Mouse (Mus musculus): ENCODE data around the gene Defa23. TPM values are rescaled to one million over a fixed set of nuclear protein-coding genes. Genes with fewer than 3 reads are reported as not detected.
"Not testable (repeated sequence)": the region's sequence is repeated elsewhere in the genome, so short reads cannot be mapped to it uniquely, and the experiment has no call there.

Gene Defa23
- not detected for polyA plus RNA-seq (2017; shearing (Covaris generic))

DNA sequence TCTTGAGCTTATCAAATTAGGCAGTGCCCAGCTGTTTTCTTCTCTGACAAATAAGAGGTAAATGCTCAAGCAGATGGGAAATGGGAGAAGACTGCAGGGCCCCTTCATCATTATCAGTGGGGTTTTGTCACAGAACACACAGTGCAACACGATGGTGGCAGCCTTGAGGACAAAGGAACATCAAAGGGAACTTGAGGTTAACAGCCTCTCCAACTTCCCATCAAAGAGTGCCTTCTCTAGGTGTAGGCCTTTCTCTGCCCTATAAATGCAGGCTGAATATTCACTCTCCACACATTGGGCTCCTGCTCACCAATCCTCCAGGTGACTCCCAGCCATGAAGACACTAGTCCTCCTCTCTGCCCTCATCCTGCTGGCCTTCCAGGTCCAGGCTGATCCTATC lies at the start of gene Defa23:
Gene Defa23 (plus strand): TSS at position 301 of the 400 bp plus-strand sequence.
- not testable (repeated sequence) for ATAC-seq

DNA sequence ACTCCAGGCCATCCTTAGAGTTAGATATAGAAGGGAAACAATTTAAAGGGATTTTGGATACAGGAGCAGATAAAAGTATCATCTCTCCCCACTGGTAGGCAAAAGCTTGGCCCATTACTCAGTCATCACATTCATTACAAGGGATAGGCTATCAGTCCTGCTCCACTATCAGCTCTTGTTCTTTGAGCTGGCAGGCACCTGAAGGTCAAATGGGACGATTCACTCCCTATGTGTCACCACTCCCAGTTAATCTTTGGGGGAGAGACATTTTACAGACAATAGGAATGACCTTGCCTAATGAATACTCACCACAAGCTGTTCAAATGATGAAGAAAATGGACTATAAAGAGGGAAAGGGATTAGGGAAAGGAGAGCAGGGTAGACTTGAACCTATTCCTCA lies 48.0 kb upstream of the Defa23 start:
- ATAC-seq: no peak

DNA sequence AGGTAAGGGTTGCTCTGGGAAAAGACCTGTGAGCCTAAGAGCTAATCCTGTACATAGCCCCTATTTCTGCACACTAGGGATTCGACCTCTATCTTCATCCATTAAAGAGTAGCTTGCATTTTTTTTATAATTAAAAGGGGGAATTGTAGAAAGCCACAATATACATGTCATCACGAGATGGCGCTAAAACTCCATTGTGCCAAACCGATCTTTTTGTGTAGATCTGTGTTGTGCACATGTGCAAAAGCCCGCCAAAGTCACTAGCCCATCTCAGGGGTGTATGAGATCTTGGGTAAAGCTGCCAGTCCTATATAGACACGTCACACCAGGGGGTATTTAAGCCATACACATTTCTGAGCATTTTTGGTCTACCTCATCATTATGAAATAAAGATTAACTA lies 46.3 kb upstream of the Defa23 start:
- not testable (repeated sequence) for ATAC-seq

DNA sequence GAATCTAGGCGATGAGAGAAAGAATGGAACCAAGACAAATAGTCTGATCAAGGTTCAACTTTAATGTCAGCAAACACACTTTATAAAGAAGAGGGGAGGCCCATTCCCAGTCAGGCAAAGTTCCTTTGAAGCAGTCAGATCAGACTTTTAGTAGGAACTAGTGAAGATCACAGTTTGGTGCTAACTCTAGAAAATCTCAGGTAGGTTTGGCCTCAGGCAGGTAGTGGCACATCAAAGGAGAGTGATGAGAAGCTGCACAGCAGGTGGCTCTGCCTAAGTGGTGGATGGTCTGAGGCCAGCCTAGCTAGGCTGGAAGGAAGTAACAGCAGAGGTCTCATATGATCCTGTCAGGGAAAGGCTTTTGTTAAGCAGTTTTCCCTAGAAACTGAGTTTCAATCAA lies 44.3 kb upstream of the Defa23 start:
- ATAC-seq: not testable (repeated sequence)

DNA sequence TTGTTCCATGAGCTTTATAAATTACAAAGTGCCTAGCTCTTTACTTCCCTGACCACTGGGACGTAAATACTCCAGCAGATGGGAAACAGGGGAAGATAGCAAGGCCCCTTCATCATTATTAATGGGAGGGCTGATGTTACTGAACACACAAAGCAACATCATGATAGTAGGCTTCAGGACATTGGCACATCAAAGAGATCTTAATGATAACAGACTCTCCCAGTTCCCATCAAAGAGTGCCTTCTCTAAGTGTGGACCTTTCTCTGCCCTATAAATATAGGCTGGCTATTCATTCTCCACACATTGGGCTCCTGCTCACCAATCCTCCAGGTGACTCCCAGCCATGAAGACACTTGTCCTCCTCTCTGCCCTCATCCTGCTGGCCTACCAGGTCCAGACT lies 29.6 kb upstream of the Defa23 start, which contains the start of gene Defa21:
Gene Defa21 (plus strand): TSS at position 301 of the 400 bp plus-strand sequence.
- not testable (repeated sequence) for ATAC-seq

DNA sequence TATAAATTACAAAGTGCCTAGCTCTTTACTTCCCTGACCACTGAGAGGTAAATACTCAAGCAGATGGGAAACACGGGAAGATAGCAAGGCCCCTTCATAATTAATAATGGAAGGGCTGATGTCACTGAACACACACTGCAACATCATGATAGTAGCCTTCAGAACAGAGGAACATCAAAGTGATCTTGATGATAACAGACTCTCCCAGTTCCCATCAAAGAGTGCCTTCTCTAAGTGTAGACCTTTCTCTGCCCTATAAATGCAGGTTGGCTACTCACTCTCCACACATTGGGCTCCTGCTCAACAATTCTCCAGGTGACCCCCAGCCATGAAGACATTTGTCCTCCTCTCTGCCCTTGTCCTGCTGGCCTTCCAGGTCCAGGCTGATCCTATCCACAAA lies 9.9 kb downstream of the Defa23 start, which contains the start of gene Defa35:
Gene Defa35 (plus strand): TSS at position 301 of the 400 bp plus-strand sequence.
- not testable (repeated sequence) for ATAC-seq

DNA sequence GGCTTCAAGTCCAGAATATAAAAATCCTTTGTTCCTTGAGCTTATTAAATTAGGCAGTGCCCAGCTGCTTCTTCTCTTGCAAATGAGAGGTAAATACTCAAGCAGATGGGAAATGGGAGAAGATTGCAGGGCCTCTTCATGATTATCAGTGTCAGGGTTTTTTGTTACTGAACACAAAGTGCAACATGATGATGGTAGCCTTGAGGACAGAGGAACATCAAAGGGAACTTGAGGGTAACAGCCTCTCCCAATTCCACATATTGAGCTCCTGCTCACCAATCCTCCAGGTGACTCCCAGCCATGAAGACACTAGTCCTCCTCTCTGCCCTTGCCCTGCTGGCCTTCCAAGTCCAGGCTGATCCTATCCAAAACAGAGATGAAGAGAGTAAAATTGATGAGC lies 29.3 kb downstream of the Defa23 start, which contains the start of gene Defa25:
Gene Defa25 (plus strand): TSS at position 301 of the 400 bp plus-strand sequence.
- ATAC-seq: not testable (repeated sequence)

DNA sequence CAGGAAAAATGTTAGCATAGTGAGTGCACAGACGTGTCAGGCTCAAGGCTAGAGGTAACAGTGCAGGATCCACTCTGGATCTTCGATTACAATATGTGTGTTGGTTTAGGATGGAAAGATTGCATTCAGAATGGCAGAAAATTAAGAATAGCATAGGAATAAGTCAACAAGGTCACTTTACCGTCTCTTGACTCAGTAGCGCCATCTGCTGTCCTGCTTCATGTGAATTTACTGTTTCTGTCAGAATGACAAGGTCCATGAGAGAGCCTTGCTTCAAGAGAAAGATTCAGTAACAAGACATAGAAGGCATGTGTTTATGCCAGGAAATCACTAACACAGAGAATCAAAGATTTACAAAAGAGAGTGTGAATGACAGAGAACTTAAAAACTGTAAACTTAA lies 38.3 kb downstream of the Defa23 start:
- no peak for ATAC-seq

DNA sequence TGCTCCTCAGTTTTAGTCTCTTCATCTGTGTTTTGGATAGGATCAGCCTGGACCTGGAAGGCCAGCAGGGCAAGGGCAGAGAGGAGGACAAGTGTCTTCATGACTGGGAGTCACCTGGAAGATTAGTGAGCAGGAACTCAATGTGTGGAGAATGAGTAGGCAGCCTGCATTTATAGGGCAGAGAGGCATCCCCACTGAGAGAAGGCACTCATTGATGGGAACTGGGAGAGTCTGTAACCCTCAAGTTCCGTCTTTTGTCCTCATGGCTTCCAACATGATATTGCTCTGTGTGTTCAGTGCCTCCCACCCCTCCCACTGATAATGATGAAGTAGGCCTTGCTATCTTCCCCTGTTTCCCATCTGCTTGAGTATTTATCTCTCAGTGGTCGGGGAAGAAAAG lies 41.1 kb downstream of the Defa23 start, which contains the start of gene Gm14851:
Gene Gm14851 (minus strand): TSS at position 101 of the 400 bp plus-strand sequence.
- not testable (repeated sequence) for ATAC-seq

Other genes with a start within 250 kb of the Defa23 start
- not detected for gene Defb33, start 162.4 kb upstream of the Defa23 start, polyA plus RNA-seq (2017; shearing (Covaris generic))
- gene Gm15056, start 152.4 kb upstream of the Defa23 start, polyA plus RNA-seq (2017; shearing (Covaris generic)): not detected
- not detected for gene Gm6040, start 133.0 kb upstream of the Defa23 start, polyA plus RNA-seq (2017; shearing (Covaris generic))
- not detected for gene AY761185, start 110.3 kb upstream of the Defa23 start, polyA plus RNA-seq (2017; shearing (Covaris generic))
- gene Defa21, start 29.5 kb upstream of the Defa23 start, polyA plus RNA-seq (2017; shearing (Covaris generic)): not detected
- not detected for gene Defa35, start 10.0 kb downstream of the Defa23 start, polyA plus RNA-seq (2017; shearing (Covaris generic))
- gene Defa25, start 29.4 kb downstream of the Defa23 start, polyA plus RNA-seq (2017; shearing (Covaris generic)): not detected
- not detected for gene Gm14851, start 41.0 kb downstream of the Defa23 start, polyA plus RNA-seq (2017; shearing (Covaris generic))
- gene Defa30, start 79.6 kb downstream of the Defa23 start, polyA plus RNA-seq (2017; shearing (Covaris generic)): not detected
- not detected for gene Defa22, start 107.2 kb downstream of the Defa23 start, polyA plus RNA-seq (2017; shearing (Covaris generic))
- gene Defa31, start 136.6 kb downstream of the Defa23 start, polyA plus RNA-seq (2017; shearing (Covaris generic)): not detected
- not detected for gene Gm15293, start 146.5 kb downstream of the Defa23 start, polyA plus RNA-seq (2017; shearing (Covaris generic))
- gene Gm15292, start 194.7 kb downstream of the Defa23 start, polyA plus RNA-seq (2017; shearing (Covaris generic)): not detected

Data from activated CD4-positive, CD25-positive, alpha-beta regulatory T cell, adult 4 months (primary cell).